Mouse (Mus musculus) forebrain, embryonic 16.5 days (tissue): ENCODE measurements around the gene Abca14. TPM values are rescaled to one million over a fixed set of nuclear protein-coding genes. Genes with fewer than 3 reads are reported as not detected.
A peak's percentile ranks its signal among the peaks of the same experiment; 100 is the strongest.

Experiments used
- ATAC-seq: fragments of 200-750 bp; cut with Nextera tagmentation; 2 replicates; pipeline ENCODE4 v1.8.0; 2017; ENCODE audit warnings: mild to moderate bottlenecking, moderate library complexity
- H3K27ac ChIP-seq: fragments of 300-500 bp; sonication (generic); 2 replicates; pipeline ENCODE4 v1.5.1; 2014; ENCODE audit warnings: low read length, control low read depth
- H3K27me3 ChIP-seq: fragments of 300-500 bp; sonication (generic); replicated peaks from 2 replicates; pipeline ENCODE4 v1.6.1; 2014; ENCODE audit warnings: low read length; ENCODE audit not compliant: control insufficient read depth, insufficient read depth
- H3K36me3 ChIP-seq: fragments of 300-500 bp; sonication (generic); 2 replicates; pipeline ENCODE4 v1.6.1; 2014; ENCODE audit not compliant: control insufficient read depth, insufficient read depth
- H3K4me1 ChIP-seq: fragments of 300-500 bp; sonication (generic); replicated peaks from 2 replicates; pipeline ENCODE4 v1.6.1; 2014; ENCODE audit warnings: low read length; ENCODE audit not compliant: control insufficient read depth, insufficient read depth
- H3K4me2 ChIP-seq: fragments of 300-500 bp; sonication (generic); 2 replicates; pipeline ENCODE4 v1.6.1; 2014; ENCODE audit warnings: mild to moderate bottlenecking, low read length, control low read depth
- H3K4me3 ChIP-seq: fragments of 300-500 bp; sonication (generic); replicated peaks from 2 replicates; pipeline ENCODE4 v1.5.1; 2014; ENCODE audit warnings: mild to moderate bottlenecking, low read length, control low read depth
- H3K9ac ChIP-seq: fragments of 300-500 bp; sonication (generic); replicated peaks from 2 replicates; pipeline ENCODE4 v1.6.1; 2014; ENCODE audit warnings: low read depth, low read length, control low read depth
- H3K9me3 ChIP-seq: fragments of 300-500 bp; sonication (generic); 2 replicates; pipeline ENCODE4 v1.6.1; 2016; ENCODE audit warnings: low read length; ENCODE audit not compliant: control insufficient read depth
- WGBS: fragments of 180-500 bp; shearing (Covaris S2); extraction: QIAGEN DNeasy Blood & Tissue Kit; methylation state at CpG from one replicate; pipeline ENCODE4 v1.1.7; 2014; 5-methylcytosine and 5-hydroxymethylcytosine counted together
- polyA plus RNA-seq: library from polyadenylated mRNA; unstranded; fragments of >200 nt; fragmentation: Nextera tagmentation; extraction: Ambion mirVana; gene quantifications from 2 replicates; pipeline ENCODE4 v1.2.1, GENCODE M21; 2015

Abca14 gene
- polyA plus RNA-seq, 1 experiment from 2014 or later = not detected

DNA sequence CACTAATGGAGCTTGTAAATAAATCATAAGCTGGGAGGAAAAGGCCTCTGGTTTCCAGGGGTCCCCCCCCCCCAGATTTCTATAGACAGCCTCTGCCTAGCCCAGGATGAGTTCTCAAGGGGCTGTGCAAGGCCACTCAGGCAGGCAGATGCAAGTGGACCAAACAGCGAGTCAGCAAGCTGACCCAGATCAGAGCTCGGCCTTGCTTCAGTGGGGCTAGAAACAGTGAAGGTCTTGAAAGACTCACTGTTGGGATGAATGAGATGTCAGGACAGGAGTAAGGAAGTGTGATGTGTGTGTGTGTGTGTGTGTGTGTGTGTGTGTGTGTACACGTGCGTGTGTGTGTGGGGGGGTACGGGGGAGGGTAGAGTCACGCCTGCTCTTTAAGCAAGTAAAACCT lies 10.9 kb upstream of the Abca14 start:
- ATAC-seq = no peak
- Histone ChIP-seq H3K4me2 (no peak overlapping the region), H3K4me1 (peaks cover 9% of the 10 kb centered on the region), H3K4me3 (no peak overlapping the region), H3K27ac (no peak overlapping the region), H3K27me3 (no peaks in the 10 kb centered on the region), H3K9ac (no peak overlapping the region), H3K36me3 (no peaks in the 10 kb centered on the region), H3K9me3 (no peaks in the 10 kb centered on the region)
- WGBS = 82% methylated on average over 6 of the region's 6 CpGs

DNA sequence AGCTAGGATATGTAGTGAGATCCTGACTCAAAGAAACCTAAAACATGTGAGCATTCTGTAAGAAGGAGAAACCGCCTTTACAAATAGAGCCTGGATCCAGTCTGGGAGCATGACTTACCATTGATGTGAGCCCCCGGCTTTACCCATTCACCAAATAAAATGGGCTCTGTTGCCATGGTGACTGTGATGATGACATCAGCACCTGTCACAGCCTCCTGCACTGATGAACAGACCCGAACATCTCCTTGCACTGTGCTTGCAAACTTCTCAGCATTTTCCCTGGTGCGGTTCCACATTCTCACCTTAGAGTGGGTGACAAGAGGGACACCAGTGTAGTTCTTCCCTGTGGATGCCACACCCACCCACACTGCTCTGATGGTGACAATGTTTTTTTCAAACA lies 8.6 kb upstream of the Abca14 start:
- no peak overlapping the region for H3K9ac ChIP-seq
- H3K4me1 ChIP-seq = peaks cover 2% of the 10 kb centered on the region
- no peak overlapping the region for H3K4me3 ChIP-seq
- 48% methylated on average over 4 of the region's 4 CpGs for WGBS
- ATAC-seq = 0 out of 2 replicates have a peak, but pooled peaks have one; percentile 38
- H3K4me2 ChIP-seq = no peak overlapping the region
- peaks cover 4% of the 10 kb centered on the region for H3K27me3 ChIP-seq
- no peaks in the 10 kb centered on the region for H3K9me3 ChIP-seq
- no peak overlapping the region for H3K27ac ChIP-seq
- no peaks in the 10 kb centered on the region for H3K36me3 ChIP-seq

DNA sequence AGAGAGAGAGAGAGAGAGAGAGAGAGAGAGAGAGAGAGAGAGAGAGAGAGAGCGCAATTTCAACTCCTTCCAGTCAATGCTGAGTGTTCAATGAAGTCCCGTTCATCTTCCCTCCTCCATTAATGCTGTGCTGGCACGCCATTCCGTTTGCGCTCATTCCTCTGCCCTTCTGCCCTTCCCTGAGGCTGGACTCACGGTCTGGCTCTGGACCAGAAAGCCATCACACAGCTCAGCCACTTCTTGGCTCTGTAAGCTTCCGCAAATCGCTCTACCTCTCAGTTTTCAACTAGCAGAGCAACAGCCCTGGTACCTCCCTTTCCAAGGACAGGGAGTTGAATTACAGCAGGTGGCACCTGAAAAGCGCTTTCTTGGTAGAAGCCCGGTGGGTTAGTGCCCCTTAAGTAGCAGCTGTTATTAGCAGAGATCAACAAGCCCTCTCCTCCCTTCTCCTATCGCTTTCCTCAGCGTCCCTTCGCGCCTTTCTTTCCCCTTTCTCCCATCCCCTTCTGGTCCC lies 2.5 kb upstream of the Abca14 start:
- Histone ChIP-seq H3K4me2 (peak overlapping the region; percentile 47), H3K9me3 (no peaks in the 10 kb centered on the region), H3K9ac (peak overlapping the region; percentile 33), H3K27ac (no peak overlapping the region), H3K4me3 (peak overlapping the region; percentile 36), H3K36me3 (no peaks in the 10 kb centered on the region), H3K27me3 (peaks cover 26% of the 10 kb centered on the region), H3K4me1 (peaks cover 10% of the 10 kb centered on the region)
- no peak for ATAC-seq
- 3% methylated on average over 14 of the region's 14 CpGs for WGBS

DNA sequence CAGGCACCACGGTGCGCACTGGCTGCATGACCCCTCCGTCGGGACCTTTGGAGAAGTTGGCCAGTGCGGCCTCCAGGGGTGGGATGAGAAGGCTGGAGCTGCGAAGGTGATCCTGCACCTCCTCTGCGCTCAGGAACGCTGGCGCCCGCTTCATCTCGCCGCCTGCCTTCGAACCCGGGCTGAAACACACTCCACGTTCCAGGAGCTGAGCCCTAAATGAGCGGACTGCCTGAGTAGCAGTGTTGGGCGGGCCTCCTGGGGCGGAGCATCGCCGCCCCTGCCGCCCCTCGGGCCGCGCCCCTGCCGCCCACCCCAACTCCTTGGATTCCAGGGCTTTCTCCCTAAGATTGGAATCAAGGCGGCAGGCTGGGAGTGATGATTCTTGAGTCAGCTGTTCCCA lies 2.0 kb upstream of the Abca14 start, which contains the start of gene Crym:
Gene Crym, minus strand, starts transcription at position 341 of the 400 bp plus-strand sequence.
- peak; percentile 25; the same call in 1 of the 2 replicates for ATAC-seq
- H3K4me1 ChIP-seq = peaks cover 10% of the 10 kb centered on the region
- H3K27me3 ChIP-seq = peaks cover 26% of the 10 kb centered on the region
- no peaks in the 10 kb centered on the region for H3K9me3 ChIP-seq
- H3K27ac ChIP-seq = no peak within 1 kb of the TSS
- peak within 1 kb of the TSS; percentile 33 for H3K9ac ChIP-seq
- H3K4me3 ChIP-seq = peak within 1 kb of the TSS; percentile 36
- WGBS = 1% methylated on average over 26 of the region's 26 CpGs
- peak within 1 kb of the TSS; percentile 47 for H3K4me2 ChIP-seq
- H3K36me3 ChIP-seq = no peaks in the 10 kb centered on the region

DNA sequence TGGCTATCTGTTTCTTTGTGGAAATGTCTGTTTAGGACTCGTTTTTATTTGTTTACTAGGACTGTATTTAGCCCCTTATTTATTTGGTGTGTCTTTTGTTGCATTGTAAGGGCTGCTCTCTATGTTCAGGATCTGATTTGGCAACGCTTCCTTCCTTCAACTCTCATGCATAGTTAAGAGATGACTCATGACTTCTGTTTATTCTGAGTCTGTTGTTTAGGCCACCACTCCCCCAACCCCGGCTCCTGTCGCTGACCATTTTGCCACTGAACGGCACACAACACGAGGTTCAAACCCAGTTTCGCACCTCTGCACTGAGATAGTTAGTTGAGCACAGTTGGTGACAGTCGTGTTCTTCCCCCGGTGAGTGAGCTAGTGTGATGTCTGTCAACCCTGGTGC lies 2.2 kb downstream of the Abca14 start:
- WGBS = 56% methylated on average over 9 of the region's 9 CpGs
- no peaks in the 10 kb centered on the region for H3K36me3 ChIP-seq
- H3K9ac ChIP-seq = no peak overlapping the region
- H3K27me3 ChIP-seq = peaks cover 14% of the 10 kb centered on the region
- no peak for ATAC-seq
- no peak overlapping the region for H3K4me2 ChIP-seq
- H3K4me1 ChIP-seq = peaks cover 10% of the 10 kb centered on the region
- no peak overlapping the region for H3K27ac ChIP-seq
- H3K4me3 ChIP-seq = no peak overlapping the region
- no peaks in the 10 kb centered on the region for H3K9me3 ChIP-seq

DNA sequence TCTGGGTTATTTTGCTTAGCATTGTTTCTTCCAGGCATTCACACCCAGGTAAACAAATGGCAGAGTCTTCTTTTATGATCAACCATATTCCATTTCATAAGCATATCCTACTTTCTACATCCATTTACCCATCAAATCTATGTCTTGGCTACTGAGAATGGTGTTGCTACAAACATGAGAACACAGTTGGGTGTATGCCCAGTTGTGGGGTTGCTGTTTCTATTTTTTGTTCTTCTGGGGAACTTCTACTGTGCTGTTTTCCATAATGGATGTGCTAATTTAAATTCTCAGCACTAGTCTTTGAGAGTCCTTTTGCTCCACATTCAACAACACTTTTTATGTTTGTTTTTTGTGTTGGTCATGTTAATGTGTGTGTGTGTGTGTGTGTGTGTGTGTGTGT lies 24.8 kb downstream of the Abca14 start:
- H3K36me3 ChIP-seq = no peaks in the 10 kb centered on the region
- ATAC-seq = no peak
- no peak overlapping the region for H3K4me2 ChIP-seq
- no peak overlapping the region for H3K4me3 ChIP-seq
- no peaks in the 10 kb centered on the region; the same call in 1 of the 2 replicates for H3K4me1 ChIP-seq
- H3K9ac ChIP-seq = no peak overlapping the region
- no peaks in the 10 kb centered on the region for H3K9me3 ChIP-seq
- no peak overlapping the region for H3K27ac ChIP-seq
- no peaks in the 10 kb centered on the region for H3K27me3 ChIP-seq

DNA sequence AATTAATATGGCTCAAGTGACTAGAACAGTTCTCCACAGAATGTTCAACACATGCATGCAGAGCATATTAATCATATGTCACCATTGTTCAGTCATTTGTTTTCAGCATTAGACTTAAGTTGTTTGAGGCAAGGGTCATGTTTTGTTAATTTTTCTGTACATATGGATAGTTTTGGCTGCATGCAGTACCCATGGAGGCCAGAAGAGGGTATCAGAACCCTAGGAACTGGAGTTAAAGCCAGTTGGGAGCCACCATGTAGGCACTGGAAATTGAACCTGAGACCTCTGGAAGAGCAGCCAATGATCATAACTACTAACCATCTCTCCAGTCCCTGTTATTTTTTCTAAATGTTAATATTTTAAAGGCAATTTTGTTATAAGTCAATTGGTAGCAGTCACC lies 37.3 kb downstream of the Abca14 start:
- Histone ChIP-seq H3K9ac (no peak overlapping the region), H3K27me3 (no peaks in the 10 kb centered on the region), H3K4me1 (no peaks in the 10 kb centered on the region), H3K4me2 (no peak overlapping the region), H3K9me3 (no peaks in the 10 kb centered on the region), H3K27ac (no peak overlapping the region), H3K4me3 (no peak overlapping the region), H3K36me3 (no peaks in the 10 kb centered on the region)
- ATAC-seq = no peak

DNA sequence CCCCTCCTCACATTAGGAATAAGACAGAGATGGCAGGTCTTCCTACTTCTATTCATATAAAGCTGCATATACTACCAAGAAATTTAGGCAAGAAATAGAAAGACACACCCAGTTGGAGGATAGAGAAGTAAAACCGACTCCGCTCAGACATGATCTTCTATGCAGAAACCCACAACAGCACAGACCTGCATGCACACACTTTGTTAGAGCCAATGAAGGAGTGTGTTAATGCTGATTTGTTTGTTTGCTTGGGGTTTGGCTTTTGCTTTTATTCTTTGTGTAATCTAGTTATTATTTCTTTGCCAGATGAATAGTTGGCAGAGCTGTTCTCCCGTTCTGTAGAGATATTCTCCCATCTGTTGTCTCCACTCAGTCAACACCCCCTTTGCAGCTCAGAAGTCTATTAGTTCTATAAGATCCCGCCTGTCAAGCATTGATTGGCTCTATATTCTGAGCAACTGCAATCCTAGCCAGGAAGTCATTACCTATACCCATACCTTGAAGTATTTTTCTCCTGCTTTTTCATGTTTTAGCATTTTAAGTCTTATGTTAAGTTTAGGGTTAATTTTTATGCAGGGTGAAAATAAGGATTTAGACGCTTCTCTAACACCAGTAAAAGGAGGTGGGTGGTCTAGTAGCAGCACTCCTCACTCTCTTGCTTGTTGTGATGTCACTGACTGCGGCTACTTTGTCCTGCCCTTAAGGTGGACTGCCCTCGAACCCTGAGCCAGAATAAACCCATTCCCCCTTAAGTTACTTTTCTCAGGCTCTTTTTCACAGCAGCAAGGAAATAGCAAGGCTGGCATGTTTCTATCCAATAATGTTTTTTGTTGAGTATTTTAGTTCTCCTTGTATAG lies 67.6 kb downstream of the Abca14 start:
- no peaks in the 10 kb centered on the region for H3K9me3 ChIP-seq
- no peaks in the 10 kb centered on the region for H3K36me3 ChIP-seq
- H3K4me1 ChIP-seq = peaks cover 7% of the 10 kb centered on the region; the same call in 1 of the 2 replicates
- no peak overlapping the region for H3K9ac ChIP-seq
- no peak overlapping the region for H3K4me2 ChIP-seq
- WGBS = 50% methylated on average over 7 of the region's 7 CpGs
- no peaks in the 10 kb centered on the region for H3K27me3 ChIP-seq
- H3K27ac ChIP-seq = peak overlapping the region; percentile 67
- H3K4me3 ChIP-seq = no peak overlapping the region
- peak; percentile 86 for ATAC-seq

DNA sequence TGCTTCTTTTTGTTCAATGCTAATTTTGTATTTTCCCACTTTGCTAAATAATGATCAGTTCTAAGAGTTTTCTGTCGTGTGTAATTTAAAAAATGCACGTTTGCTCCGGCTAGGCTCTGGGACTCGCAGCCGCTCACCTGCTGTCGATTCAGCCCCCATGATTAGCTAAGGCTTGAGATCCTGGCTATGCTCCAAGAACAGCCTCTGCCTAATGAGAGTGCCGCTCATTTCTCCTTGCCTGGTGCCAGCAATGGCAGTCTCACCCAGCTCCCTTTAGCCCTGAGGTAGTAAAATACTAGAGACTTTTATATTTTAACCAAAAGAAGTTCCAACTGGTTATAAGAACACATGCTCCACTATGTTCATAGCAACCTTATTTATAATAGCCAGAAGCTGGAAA lies 68.3 kb downstream of the Abca14 start:
- WGBS = 15% methylated on average over 7 of the region's 7 CpGs
- no peak overlapping the region for H3K4me3 ChIP-seq
- H3K36me3 ChIP-seq = no peaks in the 10 kb centered on the region
- no peaks in the 10 kb centered on the region for H3K9me3 ChIP-seq
- ATAC-seq = peak; percentile 93
- H3K4me2 ChIP-seq = no peak overlapping the region
- peaks cover 7% of the 10 kb centered on the region; the same call in 1 of the 2 replicates for H3K4me1 ChIP-seq
- H3K27me3 ChIP-seq = no peaks in the 10 kb centered on the region
- peak overlapping the region; percentile 67 for H3K27ac ChIP-seq
- H3K9ac ChIP-seq = no peak overlapping the region
